Mouse (Mus musculus) MEL (cell line): Measurements from ENCODE around the gene Hoxa11.

ENCODE experiments used
- CTCF ChIP-seq, 3 experiments: IDR thresholded peaks in 2 of 3; conservative IDR thresholded peaks in 1 of 3; 2 replicates each; pipeline ENCODE4 v1.5.1; 2011 to 2012; ENCODE audit warnings: low read length in 3 of 3, low read depth in 2 of 3, mild to moderate bottlenecking in 2 of 3, improper control_type of control experiment in 1 of 3, inconsistent platforms in 1 of 3, mixed read lengths in 1 of 3, moderate library complexity in 1 of 3; ENCODE audit not compliant: control insufficient read depth in 1 of 3, insufficient read depth in 1 of 3, poor library complexity in 1 of 3, severe bottlenecking in 1 of 3
- EP300 ChIP-seq, 2 experiments: IDR thresholded peaks; 2 replicates each; pipeline ENCODE4 v1.6.1; 2011; ENCODE audit warnings: improper control_type of control experiment in 2 of 2, low read length in 2 of 2, low read depth in 1 of 2, mild to moderate bottlenecking in 1 of 2
- ZMIZ1 ChIP-seq: IDR thresholded peaks from 2 replicates; pipeline ENCODE4 v1.6.1; 2012; ENCODE audit warnings: low read depth, mild to moderate bottlenecking, inconsistent platforms, low read length, improper control_type of control experiment, moderate library complexity

DNA sequence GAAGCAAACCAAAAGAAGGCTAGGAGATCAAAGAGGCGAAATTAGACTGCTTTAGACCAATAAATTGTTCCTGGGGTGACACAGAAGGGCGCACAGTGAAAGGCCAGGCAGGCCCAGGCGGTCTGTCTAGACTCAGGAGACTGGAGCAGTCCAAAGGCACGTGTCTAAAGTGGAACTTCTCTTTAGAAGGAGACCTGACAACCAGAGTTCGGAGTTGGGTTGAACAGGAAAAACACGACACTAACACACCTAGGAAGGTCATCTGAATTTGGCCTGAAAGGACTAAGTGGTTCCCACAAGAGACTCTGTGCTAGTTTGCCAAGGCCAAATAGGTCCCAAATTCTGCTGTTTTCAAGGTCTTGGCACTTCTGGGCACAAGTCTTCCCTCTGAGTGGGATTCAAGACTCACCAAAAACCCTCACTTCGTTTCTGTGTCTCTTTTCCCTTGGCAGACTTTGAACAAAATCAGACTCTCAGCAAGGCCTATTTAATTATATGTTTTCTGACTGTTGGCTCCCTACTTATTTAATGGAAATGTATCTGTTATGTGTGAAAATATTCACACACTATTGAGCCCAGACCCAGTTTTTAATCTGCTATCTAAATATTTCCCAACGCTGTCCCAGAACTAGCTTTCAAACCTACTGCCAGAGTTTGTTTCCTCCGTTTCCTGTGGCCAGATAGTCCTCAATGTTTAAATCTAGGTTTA is 26.2 kb downstream of the Hoxa11 start:
- TF ChIP-seq EP300 (IDR thresholded peaks at IDR 0.05; ENCODE audit: low read depth in 1 of 2, low read length in 2 of 2) (no peak), CTCF (IDR thresholded peaks at IDR 0.05 in 2 of 3, conservative IDR thresholded peaks at IDR 0.05 in 1 of 3; ENCODE audit: control insufficient read depth in 1 of 3, insufficient read depth in 1 of 3, low read depth in 2 of 3, low read length in 3 of 3, poor library complexity in 1 of 3, severe bottlenecking in 1 of 3) (no peak), ZMIZ1 (no peak)
